Mouse (Mus musculus) urinary bladder, adult 2 months (tissue): ENCODE results near the gene Mn1. TPM values are rescaled to one million over a fixed set of nuclear protein-coding genes. Genes with fewer than 3 reads are reported as not detected.

Experiments
- DNase-seq: peaks from one replicate; pipeline ENCODE4 v3.0.0; 2022; ENCODE audit warnings: low spot score
- polyA plus RNA-seq: library from polyadenylated mRNA; depleted of rRNA; stranded (reverse); fragments of >200 nt; gene quantifications from 2 replicates; pipeline ENCODE4 v1.2.3, GENCODE M21; 2012; rRNA removed

The Mn1 gene
- 4.9 and 8.3 TPM in 2 replicates for polyA plus RNA-seq

DNA sequence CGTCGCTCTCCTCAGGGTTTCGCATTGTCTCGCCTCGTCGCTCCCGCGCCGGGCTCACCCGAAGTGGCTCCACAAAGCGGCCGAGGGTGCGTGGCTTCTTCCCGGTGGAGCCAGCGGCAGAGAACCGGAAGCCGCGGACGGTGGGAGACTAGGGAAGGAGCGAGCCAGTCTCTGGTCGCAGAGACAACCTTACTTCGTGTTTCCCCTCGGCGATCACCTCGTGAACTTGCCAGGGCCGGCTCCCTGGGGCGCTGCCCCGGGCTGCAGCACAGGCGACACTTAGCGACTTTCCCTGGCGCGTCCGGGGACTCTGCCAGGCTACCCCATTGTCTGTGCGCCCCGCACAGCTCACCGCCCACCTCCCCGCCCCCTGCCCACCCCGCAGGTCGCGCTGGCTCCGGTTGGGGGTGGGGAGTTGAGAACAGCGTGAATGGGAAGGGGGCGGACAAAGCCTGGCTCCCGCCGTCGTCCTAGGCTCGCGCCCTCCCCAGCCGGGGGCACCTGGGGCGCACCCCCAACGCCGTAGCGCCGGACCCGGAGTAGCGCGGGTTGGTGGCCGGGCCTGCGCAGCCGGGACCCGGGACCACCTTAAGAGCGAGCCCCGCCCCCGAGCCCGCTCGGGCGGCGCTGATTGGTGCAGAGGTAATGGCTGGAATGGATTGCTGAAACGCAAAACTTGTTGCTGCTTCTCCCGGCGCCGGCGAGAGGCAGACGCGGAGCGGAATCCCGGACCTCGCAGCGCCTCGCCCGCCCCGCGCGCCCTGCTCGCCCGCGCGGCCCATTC, at the start of gene Mn1:
TSS of gene Mn1 (plus strand) at position 772 of the 784 bp plus-strand sequence.
- DNase-seq: peak; percentile 75

DNA sequence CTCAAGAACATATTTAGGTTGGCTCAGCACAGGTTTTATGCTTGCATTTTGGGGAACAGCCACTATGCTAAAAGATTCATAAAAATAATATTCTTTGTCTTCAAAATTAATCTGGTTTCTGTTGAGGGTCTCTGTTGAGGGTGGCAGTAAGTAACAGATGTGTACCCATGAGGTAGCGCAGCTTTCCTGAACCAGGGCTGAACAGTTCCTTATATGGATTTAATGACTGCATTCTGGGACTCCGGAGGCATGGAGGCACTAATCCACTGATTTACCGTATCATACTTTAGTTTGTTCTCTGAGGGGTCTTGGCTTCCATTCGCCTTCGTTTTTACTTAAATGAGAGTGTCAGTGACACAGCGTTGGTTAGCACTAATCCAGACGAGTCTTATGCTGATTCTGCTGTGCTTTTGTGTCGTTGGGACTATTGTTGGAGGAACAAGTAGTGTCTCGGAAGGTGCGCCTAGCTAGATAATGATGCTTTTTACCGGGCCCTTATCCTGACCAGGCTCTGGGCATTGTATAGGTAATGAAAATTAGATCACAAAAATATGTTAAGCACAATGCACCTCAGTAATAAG, 49.1 kb upstream of the Mn1 start:
- DNase-seq: no peak

DNA sequence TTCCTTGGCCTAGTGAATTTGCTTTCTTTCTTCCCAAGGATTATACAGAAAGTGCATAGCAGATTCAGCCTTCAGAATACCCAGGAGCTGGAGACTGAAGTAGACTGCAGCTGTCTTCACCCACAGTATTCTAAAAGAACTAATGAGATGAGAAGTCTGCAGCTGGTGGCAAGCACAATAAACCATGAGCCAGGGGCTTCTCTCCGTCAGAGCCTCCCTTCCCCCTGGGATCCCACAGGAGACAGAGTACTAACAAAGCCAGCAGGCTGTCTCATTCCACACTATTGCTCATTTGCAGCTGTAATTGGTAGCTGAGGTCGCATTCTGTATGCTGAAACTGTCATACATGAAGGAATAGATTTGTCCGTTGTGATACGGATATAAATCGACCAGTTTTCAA, 48.6 kb upstream of the Mn1 start:
- no peak for DNase-seq

DNA sequence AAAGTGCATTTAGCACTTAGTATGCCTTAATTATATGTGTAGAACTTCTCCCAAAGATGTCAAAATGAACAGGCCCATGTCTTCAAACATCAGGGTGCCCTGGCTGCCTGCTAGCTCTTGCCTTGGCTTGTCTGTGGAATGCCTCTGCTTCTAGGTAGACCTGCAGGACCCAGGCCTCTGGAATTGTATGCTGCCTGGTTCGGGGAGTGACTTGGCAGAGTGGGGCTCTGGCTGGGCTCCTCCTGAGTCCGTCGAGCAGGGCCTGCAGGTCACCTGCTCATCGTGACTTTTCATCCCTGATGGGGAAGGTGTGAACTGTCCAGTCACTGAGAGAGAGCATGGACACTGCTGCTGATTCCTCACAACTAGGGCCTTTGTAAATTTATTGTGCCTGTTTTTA, 41.5 kb upstream of the Mn1 start:
- no peak for DNase-seq

DNA sequence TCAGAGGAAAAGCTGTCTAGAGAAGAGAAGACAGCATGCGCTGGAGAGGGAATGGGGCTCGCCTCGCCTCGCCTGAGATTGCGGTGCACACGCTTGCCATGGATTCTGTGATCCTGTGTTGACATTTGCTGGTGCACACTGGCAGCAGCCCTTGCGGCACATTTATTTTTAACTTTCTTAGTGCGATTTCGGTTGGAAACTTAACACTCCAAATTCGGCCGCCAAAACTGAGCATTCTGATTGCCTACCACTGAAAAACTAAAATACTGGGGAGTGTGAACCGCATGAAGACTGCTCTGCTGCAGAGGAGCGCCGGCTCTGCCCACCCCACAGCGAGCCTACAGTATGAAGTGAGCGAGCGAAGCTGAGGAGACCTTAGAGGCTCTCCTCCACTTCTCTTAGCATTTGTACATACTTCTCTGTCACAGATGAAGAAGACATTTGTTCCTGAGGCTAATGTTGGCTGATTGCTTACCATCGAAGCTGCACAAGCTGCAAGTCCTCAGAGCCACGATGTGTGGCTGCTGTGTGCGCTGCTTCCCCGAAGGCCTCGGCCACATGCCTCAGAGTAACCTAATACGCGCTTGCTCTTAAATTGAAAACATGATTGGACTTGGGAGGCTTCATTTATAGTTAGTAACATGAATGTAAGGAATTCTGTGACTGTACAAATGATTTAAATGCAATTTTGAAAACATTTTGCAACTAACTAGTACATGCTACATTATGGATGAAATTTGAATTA, 40.7 kb upstream of the Mn1 start:
- DNase-seq: no peak

DNA sequence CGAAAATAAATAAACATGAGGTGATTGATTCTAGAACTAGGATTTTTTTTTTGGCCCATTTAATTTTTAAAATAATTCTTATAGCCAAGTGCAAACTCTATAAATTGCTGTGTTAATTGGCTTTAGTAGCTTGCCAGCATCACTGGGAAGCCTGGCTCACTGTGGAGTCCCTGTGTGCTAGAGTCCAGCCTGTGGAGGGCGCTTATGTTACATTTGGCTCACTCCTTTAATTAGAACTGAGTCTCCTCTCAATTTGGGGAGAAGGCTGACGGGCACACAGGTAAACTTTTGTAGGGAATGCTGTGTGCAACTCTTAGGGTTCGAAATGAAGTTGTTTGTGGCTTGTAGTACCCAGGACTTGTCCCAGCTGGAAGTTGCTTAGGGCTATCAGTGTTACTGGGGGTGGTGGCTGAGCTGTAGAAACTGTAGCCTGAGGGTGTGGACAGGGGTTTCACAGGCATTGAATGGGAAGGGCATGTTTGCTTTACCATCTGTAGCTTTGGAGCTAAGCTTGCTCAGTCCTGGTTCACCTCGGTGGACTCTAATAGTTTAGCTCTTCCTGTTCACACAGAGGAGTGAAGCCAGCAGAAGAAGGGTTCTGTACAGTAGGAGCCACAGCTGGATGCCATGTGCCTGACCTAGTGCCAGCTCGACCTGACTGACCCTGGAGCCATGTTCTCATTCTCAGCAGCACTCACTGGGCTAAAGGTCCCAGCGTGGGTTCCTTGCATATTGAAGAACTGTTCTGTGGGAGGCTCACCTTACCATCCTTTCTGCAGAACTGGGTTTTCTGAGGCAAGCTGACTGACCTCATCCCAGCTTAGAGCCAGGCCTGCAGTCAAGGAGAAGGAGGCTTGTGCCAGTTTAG, 38.8 kb upstream of the Mn1 start:
- no peak for DNase-seq

DNA sequence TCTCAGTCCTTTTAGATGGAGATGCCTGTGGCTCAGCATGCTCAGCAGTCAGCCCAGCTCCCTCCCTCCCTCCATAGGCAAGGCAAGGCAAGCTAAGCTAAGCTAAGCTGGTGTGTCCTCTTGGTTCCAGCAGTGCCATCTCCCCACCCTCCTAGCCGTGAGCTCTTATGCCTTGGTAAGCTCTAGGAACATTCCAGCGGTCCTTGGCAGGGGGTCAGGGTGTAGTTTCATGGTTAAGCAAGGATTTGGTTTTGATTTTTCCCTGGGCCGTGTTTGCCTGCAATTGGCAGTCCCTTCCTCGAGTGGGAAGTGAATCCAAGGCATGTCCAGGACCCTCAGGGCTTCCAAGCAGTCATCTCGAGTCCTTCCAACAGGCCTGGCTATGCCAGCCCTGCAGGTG, 33.8 kb upstream of the Mn1 start:
- DNase-seq: no peak

DNA sequence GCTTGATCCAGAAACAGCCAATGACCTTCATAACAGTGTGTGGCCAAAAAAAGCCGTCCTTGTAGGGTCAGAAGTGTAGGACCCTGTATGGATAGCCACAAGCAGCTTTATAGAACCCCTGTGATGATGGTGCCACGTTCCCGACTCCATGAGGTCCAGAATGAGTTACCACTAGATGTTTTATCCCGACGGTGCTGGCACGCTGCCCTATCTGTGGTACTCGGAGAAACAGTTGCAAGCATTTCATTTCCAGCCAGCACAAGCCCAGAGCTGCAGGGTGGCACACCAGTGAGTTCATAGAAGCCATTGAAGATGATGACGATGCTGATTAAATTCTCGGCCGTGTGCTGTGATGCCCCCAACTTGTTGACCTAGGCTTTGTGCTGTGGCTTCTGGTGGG, 26.3 kb upstream of the Mn1 start:
- DNase-seq: no peak

DNA sequence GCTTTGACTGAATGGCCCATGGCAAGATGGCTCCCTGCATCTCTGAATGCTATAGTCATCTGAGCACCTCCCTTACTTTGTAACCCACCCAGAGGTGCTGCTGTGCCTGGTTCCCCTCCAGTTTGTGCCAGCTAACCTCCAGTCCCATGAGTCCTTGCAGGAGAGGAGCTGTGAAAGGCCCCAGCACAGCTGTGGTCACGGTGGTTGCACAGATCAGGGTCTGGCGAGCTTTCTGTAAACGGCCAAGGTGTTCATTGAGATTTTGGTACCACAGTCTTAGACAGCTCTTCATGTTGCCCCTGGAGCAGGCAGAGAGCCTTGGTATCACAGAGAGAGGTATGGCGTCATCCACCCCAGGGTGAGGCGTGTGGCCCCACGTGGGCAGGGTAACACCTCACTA, 25.7 kb upstream of the Mn1 start:
- no peak for DNase-seq

DNA sequence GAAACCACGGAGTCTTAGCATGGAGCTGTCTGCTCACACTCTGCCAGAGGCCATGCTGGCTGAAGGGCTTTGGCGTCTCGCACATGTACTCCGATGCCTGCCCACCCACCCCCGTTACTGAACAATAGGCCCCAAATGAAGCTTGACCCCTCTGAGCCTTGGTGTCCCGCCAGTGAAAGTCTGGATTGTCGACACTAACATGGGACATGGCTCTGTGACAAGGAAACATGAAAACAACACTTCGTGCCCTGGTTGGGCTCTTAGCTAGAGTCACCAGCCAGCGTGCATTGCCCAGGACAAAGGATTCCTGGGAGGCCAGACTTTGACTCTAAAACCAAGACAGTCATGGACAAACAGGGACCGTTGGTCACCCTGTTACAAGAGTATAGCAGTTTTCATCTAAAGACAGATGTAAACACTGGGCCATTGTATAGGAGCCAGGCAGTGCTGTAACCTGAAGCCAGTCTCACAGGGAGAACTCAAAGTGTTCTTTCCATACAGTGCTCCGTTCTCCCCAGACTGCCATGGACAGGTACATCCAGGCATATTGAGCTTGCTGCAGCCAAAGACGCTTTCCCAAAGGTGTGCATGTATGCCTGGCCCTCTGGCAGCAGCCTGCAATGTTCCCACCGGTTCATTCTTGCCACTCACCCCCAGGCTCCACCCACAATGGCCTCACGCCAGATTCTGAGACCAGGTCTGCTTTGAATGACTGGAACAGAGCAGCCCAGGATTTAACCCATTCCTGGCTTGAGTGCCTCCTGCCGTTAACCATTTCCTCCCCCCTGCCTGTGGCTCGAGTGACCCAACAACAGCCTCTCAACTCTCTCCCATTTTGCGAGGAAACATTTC, 23.6 kb upstream of the Mn1 start:
- DNase-seq: no peak

DNA sequence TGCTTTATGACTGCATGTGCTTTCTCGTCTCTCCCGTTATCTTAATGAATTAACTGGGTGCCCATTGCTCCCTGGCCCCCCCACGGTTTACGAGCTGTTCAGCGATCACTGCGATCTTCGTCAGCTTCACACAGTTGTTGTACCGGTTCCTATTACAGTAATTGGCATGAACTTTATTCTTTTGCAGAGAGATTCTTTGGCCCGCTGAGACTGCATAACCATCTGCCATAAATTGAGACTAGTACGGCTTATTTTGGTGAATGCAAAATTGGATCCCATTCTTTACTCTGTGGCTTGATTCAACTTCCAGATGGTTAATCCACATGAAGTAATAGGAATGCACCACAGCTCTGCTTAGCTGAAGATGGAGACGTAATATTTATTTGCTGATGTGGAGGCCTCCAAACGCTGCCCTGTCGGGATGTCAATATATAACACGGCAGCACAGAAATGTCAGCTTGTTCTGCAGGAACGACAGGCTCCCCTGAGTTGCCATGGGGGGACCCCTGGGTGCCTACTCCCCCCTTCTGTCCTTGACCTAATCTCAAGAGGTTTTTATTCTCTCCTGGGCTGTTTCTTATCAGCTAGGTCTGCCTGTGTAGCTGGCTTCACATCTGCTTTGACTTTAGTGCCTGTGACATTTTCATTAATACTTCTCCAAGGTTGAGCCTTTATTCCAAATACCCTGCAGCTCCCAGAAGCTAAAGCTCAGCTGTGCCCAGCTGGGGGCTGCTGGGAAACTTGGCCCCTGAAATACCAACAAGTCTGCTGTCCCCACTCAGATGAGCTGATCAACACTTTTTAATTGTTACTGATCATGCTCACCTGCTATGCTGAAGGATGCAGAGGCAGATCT, 22.7 kb upstream of the Mn1 start:
- DNase-seq: no peak

DNA sequence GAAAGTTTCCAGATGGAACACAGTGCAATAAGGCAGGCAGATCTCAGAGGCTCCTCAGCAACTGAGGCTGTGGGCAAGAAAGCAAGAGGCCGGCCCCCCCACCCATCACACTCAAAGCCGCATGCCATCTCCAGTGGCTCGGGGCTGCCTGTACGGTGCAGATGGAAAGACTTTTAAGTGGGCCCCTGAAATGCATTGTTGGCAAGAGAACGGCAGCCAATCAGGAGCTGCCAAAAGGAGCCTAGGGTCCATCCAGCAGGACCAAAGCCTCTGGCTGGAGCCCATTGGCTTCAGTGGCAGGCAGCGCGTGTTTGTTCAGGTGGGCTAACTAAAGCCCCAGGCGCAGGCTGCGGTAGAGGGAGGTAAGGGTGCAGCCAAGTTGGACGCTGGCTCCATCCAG, 21.4 kb upstream of the Mn1 start:
- no peak for DNase-seq

DNA sequence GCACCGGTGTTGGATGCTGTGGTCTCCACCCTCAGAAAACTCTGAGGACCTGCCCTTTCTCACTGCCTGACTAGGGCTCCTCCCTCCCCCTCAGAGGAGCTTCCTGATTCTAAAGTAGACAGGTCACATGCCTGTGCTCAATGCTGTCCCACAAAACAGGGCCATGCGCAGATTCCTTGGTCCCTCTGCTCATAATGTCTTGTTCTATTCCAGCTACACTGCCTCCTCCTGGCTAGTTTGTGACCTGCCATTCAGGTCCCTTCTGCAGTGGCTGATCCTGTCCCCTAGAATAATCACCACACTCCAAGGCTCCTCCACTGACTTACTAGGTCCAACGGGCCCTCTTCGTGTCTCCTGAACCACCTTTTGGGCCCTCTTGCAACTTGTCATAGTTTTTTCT, 21.0 kb upstream of the Mn1 start:
- no peak for DNase-seq

DNA sequence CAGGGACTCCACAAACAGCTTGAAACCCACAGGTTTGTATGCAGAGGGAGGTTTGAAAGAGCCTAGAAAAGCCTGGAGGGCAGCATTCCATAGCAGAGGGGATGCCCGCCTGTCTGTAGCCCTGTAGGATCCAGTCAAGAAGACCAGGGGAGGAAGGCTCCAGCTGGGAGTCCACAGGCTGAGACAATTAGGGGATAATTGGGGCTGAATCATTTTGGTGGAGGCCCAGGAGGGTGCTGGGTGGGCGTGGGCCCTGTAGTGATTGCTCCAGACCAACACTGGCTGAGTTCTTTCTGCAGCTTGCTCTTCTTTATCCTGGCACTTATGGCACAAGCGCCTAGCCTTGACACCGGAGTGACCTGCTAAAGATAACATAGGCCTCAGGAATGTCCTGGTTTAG, 18.7 kb upstream of the Mn1 start:
- DNase-seq: no peak

DNA sequence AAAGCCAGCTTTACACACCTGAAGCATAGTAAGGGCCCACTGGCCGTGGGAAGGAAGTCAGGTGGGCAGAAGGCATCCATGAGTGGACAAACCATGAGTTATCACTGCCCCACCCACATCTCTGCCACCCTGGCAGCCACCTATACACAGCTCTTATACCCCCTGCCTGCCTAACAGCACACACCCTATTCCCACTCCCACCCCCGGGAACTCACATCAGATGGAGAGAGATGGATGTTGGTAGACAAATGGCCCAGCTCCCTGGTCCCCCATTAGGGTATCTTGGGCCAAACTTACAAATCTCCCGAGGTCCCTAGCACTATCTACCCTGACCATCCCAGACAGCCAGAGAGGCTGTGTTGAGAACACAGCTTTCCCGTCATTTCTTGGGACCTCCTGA, 17.9 kb upstream of the Mn1 start:
- DNase-seq: no peak

DNA sequence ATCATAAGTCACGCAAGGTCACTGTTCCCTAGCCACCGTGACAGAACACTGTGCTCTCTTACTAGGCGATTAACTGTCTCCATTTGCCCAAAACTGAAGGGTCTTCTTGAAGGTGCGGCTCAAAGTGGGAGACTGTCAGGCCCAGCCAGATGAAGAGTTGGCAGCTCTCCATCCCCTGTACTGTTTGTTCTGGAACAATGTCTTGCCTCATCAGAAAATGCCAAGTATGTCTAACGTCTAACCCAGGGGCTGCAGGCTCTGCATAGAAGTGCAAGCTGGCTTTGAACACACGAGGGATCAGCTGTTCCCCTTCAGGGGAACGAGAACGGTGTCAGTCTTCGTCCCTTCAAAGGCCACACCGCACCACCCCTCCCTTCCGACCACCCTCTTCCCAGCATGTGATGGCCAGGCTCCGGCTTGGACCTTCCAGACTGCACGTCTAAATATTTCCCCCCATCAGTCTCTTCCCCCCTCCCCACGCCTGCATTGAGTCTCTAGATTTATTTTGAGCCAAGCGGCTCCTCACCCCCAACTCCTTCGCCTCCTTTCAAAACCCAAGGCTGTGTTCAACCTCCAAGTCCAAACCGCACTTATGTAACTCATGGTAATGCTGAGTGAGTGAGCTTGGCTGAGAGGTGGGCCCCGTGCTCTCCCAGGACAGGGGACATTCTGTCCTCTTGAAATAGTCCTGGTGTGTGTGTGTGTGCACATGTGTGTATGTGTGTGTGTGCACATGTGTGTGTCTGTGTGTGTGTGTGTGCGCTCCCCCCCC, 15.1 kb upstream of the Mn1 start:
- no peak for DNase-seq

DNA sequence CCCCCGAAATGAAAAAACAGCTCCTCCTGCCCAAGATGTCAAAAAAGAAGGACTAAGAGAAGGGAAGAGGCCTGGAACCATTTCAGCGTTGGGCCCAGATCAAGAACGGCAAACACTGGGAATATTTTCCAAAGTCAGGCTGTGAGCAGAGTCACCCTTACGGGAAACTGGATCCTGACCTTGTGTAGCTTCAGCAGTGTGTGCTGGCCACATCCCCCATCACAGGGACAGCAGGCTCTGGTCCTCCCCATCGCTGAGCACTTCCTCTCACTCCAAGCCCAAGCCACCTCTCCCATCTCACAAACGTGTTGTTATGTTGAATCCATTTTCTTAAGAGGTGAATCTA, 14.5 kb upstream of the Mn1 start:
- DNase-seq: no peak

DNA sequence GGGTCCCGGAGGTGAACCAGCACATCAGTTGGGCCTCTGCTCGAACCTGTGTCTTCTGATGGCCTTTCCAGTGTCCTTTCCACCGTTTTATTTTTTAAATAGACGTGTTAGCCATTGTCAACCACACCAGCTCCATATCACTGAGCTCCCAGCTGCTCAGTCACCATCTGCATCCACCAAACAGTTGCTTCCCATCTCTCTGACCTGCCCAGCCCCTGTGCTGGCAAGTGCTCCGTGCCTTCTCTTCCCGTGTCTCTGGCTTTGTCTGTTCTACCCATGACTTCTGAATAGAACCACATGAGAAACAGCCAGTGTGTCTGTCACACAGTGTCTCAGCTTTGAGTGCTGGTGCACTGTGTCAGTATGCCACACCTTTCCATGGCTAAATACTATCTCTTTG, 12.4 kb upstream of the Mn1 start:
- DNase-seq: no peak

DNA sequence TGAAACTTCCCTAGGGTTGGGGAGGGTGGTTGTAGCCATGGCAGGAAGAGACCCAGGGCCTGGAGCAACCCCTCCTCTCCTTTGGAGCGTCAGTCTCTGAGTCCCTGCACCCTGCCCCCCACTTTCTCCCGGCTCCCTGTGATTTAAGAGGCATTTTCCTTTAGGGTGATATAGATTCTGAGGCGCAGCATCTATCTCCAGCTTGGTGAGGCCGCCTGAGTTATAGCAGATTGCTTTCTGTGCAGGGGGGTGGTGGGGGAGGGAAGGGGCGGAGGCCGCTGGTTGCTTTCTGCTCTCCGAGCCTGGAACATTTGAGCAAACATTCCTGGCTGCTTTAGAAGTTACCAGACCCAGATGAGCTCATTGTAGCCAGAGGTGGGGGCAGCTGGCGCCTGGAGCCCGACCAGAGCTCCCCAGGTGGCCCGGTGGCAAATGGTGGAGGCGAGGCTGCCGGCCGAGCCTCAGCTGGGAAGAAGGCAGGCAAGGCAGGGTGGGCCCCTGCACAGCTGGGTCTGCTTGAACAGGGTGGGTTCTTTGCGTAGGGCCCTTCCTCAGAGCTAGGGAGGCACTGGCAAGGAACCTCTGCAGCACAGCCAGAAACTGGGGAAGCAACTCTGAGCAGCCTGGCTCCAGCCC, 8.6 kb upstream of the Mn1 start:
- no peak for DNase-seq
